Mouse (Mus musculus): ENCODE results near the gene Tmem26. TPM values are rescaled to one million over a fixed set of nuclear protein-coding genes. Genes with fewer than 3 reads are reported as not detected.
"Not testable (repeated sequence)": the region's sequence is repeated elsewhere in the genome, so short reads cannot be mapped to it uniquely, and the experiment has no call there.

Tmem26 gene
- polyA plus RNA-seq, 1 experiment from 2014 or later: 1.2 TPM

DNA sequence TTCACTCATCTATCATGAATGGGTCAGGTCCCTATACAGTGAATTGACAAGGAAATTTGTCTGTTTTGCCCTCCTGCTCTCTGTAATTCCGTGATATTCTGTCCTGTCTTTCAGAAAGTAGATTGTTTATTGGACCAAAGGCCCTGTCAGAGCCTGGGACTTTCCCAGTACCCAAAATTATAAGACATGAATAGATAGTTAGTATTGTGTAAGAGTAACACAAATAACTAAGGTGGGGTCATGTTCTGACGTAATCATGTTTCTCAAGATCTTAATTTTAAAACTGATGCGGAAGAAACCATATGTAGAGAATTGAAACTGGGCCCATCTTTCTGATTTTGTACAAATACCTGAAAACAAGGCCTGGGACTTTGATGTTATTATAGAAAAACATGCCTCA, 8.1 kb upstream of the Tmem26 start:
- no peak overlapping the region for H3K4me2 ChIP-seq
- no peaks in the 10 kb centered on the region for H3K27me3 ChIP-seq
- H3K4me3 ChIP-seq: no peak overlapping the region
- no peaks in the 10 kb centered on the region for H3K9me3 ChIP-seq (replicated peaks)
- ATAC-seq: no peak
- H3K27ac ChIP-seq: no peak overlapping the region
- H3K36me3 ChIP-seq (ENCODE audit: poor library complexity, severe bottlenecking): no peaks in the 10 kb centered on the region
- WGBS: 92% methylated on average over 3 of the region's 3 CpGs
- H3K4me1 ChIP-seq: no peaks in the 10 kb centered on the region
- no peak overlapping the region for H3K9ac ChIP-seq

DNA sequence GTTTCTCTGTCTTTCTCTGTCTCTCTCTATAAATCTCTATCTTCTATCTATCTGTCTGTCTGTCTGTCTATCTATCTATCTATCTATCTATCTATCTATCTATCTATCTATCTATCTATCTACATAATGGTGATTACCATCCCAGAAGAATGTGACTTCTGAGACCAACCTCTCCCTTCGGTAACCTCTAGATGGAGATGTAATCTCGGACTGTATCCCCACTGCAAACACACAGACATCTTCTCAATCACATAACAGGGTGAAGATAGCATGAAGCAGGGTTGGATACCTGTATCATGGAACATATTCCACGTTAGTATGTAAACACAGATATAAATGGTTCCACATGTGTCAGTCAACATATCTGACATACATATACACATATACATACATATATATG, 5.1 kb upstream of the Tmem26 start:
- WGBS: 83% methylated on average over 3 of the region's 3 CpGs
- Histone ChIP-seq H3K36me3 (ENCODE audit: poor library complexity, severe bottlenecking) (no peaks in the 10 kb centered on the region), H3K9me3 (replicated peaks) (no peaks in the 10 kb centered on the region), H3K27ac (no peak overlapping the region), H3K4me1 (peaks cover 1% of the 10 kb centered on the region; the same call in 1 of the 2 replicates), H3K4me2 (no peak overlapping the region), H3K4me3 (no peak overlapping the region), H3K27me3 (peaks cover 1% of the 10 kb centered on the region), H3K9ac (no peak overlapping the region)
- no peak for ATAC-seq

GRCm38 (mm10) chr10:68720887-68721400, 2.5 kb upstream of the Tmem26 start:
- WGBS: 65% methylated on average over 5 of the region's 5 CpGs
- Histone ChIP-seq H3K36me3 (ENCODE audit: poor library complexity, severe bottlenecking) (no peaks in the 10 kb centered on the region), H3K9me3 (replicated peaks) (no peaks in the 10 kb centered on the region), H3K27ac (no peak overlapping the region), H3K9ac (no peak overlapping the region), H3K4me1 (peaks cover 7% of the 10 kb centered on the region; the same call in 1 of the 2 replicates), H3K4me2 (no peak overlapping the region), H3K27me3 (peaks cover 8% of the 10 kb centered on the region), H3K4me3 (no peak overlapping the region)
- ATAC-seq: no peak

- Histone ChIP-seq H3K4me2 (peak overlapping the region; percentile 88), H3K9me3 (replicated peaks) (no peaks in the 10 kb centered on the region), H3K36me3 (ENCODE audit: poor library complexity, severe bottlenecking) (no peaks in the 10 kb centered on the region), H3K27me3 (peaks cover 8% of the 10 kb centered on the region), H3K27ac (no peak overlapping the region), H3K4me1 (peaks cover 7% of the 10 kb centered on the region; the same call in 1 of the 2 replicates), H3K9ac (no peak overlapping the region), H3K4me3 (no peak overlapping the region)
- 34% methylated on average over 7 of the region's 7 CpGs for WGBS
- ATAC-seq: no peak
Measured at GRCm38 (mm10) chr10:68723015-68723414, 431 bp upstream of the Tmem26 start.

- Histone ChIP-seq H3K36me3 (ENCODE audit: poor library complexity, severe bottlenecking) (no peaks in the 10 kb centered on the region), H3K9ac (peak overlapping the region; percentile 54), H3K27ac (no peak overlapping the region), H3K9me3 (replicated peaks) (no peaks in the 10 kb centered on the region), H3K4me1 (peaks cover 7% of the 10 kb centered on the region; the same call in 1 of the 2 replicates), H3K27me3 (peaks cover 8% of the 10 kb centered on the region), H3K4me3 (peak overlapping the region; percentile 46), H3K4me2 (peak overlapping the region; percentile 88)
- peak; percentile 73; the same call in 1 of the 2 replicates for ATAC-seq
- WGBS: under 1% methylated on average over 11 of the region's 11 CpGs
Measured at GRCm38 (mm10) chr10:68724361-68724720, 895 bp downstream of the Tmem26 start.

DNA sequence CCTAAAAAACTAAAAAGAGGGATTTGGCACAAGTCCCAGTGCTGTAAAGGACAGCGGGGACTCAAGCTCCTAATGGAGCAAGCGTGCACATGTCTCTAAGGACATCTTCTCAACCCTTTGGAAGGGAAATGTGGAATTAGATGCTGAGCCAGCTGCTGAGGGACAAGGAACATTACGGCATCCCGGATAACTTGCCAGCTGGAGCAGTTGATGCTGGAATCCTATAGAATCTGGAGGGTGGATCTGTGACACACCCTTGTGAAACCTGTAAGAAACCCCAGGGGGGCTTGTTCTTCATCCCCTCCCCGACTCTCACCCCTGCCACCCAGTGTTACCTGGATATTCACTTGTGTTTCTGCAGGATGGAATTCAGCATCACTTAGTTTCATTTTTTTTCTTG, 4.0 kb downstream of the Tmem26 start:
- Histone ChIP-seq H3K36me3 (ENCODE audit: poor library complexity, severe bottlenecking) (no peaks in the 10 kb centered on the region), H3K9ac (no peak overlapping the region), H3K27ac (no peak overlapping the region), H3K9me3 (replicated peaks) (no peaks in the 10 kb centered on the region), H3K4me3 (no peak overlapping the region), H3K4me2 (no peak overlapping the region), H3K4me1 (peaks cover 7% of the 10 kb centered on the region; the same call in 1 of the 2 replicates), H3K27me3 (peaks cover 8% of the 10 kb centered on the region)
- 76% methylated on average over 5 of the region's 5 CpGs for WGBS
- no peak for ATAC-seq

DNA sequence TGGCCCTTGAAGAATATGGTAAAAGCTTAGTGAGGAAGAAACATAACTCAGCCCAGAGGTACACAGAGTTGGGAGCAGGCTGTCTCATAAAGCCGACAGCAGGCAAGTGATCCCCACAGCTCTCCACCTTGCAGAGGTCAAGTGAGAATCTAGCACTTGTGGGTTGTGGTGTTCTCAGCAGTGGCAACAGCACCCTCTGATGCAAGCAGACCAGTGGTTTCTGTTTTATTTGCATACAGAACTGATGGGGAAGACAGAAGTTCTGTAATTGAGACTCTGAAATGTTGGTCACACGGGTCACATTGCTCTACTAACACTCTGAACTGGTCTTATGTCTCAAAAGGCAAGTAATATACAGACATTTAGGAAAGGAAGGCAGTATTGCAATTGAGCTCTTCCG, 12.2 kb downstream of the Tmem26 start:
- no peak overlapping the region for H3K4me3 ChIP-seq
- H3K27ac ChIP-seq: no peak overlapping the region
- no peaks in the 10 kb centered on the region for H3K36me3 ChIP-seq (ENCODE audit: poor library complexity, severe bottlenecking)
- no peaks in the 10 kb centered on the region for H3K27me3 ChIP-seq
- no peak for ATAC-seq
- no peak overlapping the region for H3K9ac ChIP-seq
- H3K9me3 ChIP-seq (replicated peaks): no peaks in the 10 kb centered on the region
- no peaks in the 10 kb centered on the region for H3K4me1 ChIP-seq
- H3K4me2 ChIP-seq: no peak overlapping the region
- WGBS: 91% methylated on average over 3 of the region's 3 CpGs

GRCm38 (mm10) chr10:68737391-68737790, 13.9 kb downstream of the Tmem26 start:
- H3K27me3 ChIP-seq: no peaks in the 10 kb centered on the region
- no peaks in the 10 kb centered on the region for H3K4me1 ChIP-seq
- H3K9me3 ChIP-seq (replicated peaks): no peaks in the 10 kb centered on the region
- no peak for ATAC-seq
- no peak overlapping the region for H3K9ac ChIP-seq
- no peak overlapping the region for H3K4me3 ChIP-seq
- no peak overlapping the region for H3K4me2 ChIP-seq
- 79% methylated on average over 7 of the region's 7 CpGs for WGBS
- H3K27ac ChIP-seq: no peak overlapping the region
- no peaks in the 10 kb centered on the region for H3K36me3 ChIP-seq (ENCODE audit: poor library complexity, severe bottlenecking)

DNA sequence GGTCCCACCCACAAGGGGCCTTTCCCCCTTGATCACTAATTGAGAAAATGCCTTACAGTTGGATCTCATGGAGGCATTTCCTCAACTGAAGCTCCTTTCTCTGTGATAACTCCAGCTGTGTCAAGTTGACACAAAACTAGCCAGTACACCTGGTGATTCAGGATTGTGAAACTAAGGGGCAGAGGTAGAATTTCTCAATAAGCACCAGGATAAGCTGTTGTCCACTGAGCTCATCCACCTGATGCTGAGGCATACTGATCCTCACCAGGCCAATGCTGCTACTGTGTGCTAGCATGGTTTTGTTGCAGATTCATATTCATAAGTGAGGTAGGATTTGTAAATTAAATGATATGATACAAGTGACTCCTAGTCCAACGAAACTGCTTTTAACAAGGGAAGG, 15.5 kb downstream of the Tmem26 start:
- H3K9me3 ChIP-seq (replicated peaks); H3K27ac ChIP-seq; H3K4me1 ChIP-seq; H3K27me3 ChIP-seq; H3K36me3 ChIP-seq (ENCODE audit: poor library complexity, severe bottlenecking); H3K9ac ChIP-seq; ATAC-seq; H3K4me2 ChIP-seq; H3K4me3 ChIP-seq: not testable (repeated sequence)
- WGBS: 97% methylated on average over 1 of the region's 1 CpGs

DNA sequence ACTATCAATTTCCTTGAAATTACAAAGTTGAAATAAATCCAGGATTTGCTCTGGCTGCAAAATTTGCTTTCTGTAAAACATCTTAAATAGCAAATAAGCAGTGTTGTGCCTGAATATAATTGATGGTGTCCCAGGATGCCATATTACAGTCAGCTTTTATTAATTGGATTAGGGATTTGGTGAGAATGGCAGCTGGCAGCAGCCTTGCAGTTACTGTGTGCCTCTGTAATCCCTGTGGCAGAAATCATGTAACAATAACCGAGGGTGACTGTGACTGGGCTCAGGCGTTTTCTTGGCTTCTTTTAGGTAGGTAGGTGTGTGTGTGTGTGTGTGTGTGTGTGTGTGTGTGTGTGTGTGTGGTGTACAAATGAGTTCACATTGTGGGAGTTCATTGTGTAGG, 16.8 kb downstream of the Tmem26 start:
- ATAC-seq: no peak
- no peak overlapping the region for H3K4me3 ChIP-seq

GRCm38 (mm10) chr10:68750921-68751320, 27.5 kb downstream of the Tmem26 start:
- Histone ChIP-seq H3K4me2 (no peak overlapping the region), H3K27me3 (no peaks in the 10 kb centered on the region), H3K4me3 (no peak overlapping the region), H3K9ac (no peak overlapping the region), H3K36me3 (ENCODE audit: poor library complexity, severe bottlenecking) (no peaks in the 10 kb centered on the region), H3K4me1 (no peaks in the 10 kb centered on the region), H3K9me3 (replicated peaks) (no peaks in the 10 kb centered on the region), H3K27ac (no peak overlapping the region)
- 86% methylated on average over 7 of the region's 7 CpGs for WGBS
- no peak for ATAC-seq

More for the DNA sequence above, 16.8 kb downstream of the Tmem26 start:
- H3K9me3 ChIP-seq (replicated peaks): no peaks in the 10 kb centered on the region
- H3K36me3 ChIP-seq (ENCODE audit: poor library complexity, severe bottlenecking): no peaks in the 10 kb centered on the region
- no peaks in the 10 kb centered on the region for H3K27me3 ChIP-seq
- H3K4me2 ChIP-seq: no peak overlapping the region
- H3K4me1 ChIP-seq: no peaks in the 10 kb centered on the region
- no peak overlapping the region for H3K9ac ChIP-seq
- WGBS: 56% methylated on average over 2 of the region's 2 CpGs
- no peak overlapping the region for H3K27ac ChIP-seq

DNA sequence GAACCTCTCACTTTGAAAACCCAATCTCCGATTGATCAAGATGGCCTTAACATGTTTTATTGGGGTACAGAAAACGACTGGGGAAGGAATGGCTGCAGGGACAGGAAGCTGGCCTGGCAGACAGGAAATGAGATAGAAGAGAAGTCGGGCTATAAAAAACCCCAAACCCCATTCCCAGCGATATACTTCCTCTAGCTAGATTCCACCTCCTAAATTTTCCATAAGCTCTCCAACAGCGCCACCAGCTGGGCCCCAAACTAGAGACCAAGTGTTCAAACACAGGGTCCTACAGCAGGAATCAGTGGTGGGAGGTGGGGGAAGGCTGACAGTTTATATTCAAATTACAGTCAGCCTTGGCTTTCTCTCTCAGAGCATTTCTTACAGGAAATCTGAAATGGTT, 35.8 kb downstream of the Tmem26 start:
- Histone ChIP-seq H3K27ac (no peak overlapping the region), H3K27me3 (no peaks in the 10 kb centered on the region), H3K9ac (no peak overlapping the region), H3K4me1 (peaks cover 7% of the 10 kb centered on the region; the same call in 1 of the 2 replicates), H3K36me3 (ENCODE audit: poor library complexity, severe bottlenecking) (no peaks in the 10 kb centered on the region), H3K4me2 (no peak overlapping the region), H3K4me3 (no peak overlapping the region), H3K9me3 (replicated peaks) (no peaks in the 10 kb centered on the region)
- no peak for ATAC-seq
- whole genome bisulfite sequencing: 51% methylated on average over 5 of the region's 5 CpGs

DNA sequence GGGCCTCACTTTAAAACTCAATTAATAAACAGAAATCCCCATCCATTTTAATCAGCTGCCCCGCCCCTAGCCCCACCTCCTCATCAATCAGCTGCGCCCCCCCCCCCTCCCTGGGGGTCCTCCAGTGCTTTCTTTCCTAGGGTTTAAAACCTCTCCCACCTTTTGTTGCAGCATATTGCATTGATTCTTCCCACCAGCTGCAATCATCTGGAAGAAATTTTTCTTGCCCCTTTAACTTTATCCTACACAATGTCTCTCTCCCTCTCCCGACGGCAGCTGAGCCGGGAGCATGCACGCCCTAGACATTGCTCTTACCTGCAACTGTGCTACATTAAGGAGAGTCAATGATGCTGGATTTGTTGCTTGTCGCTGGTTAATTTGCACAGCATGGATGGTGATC, 36.3 kb downstream of the Tmem26 start:
- WGBS: 31% methylated on average over 7 of the region's 7 CpGs
- Histone ChIP-seq H3K36me3 (ENCODE audit: poor library complexity, severe bottlenecking) (no peaks in the 10 kb centered on the region), H3K9me3 (replicated peaks) (no peaks in the 10 kb centered on the region), H3K27ac (no peak overlapping the region), H3K27me3 (no peaks in the 10 kb centered on the region), H3K4me1 (peaks cover 7% of the 10 kb centered on the region; the same call in 1 of the 2 replicates), H3K4me3 (no peak overlapping the region), H3K4me2 (no peak overlapping the region), H3K9ac (no peak overlapping the region)
- no peak for ATAC-seq
